Mouse (Mus musculus) 3T3-L1 (cell line): ENCODE results near the gene Pcdh8.

Experiments
- DNase-seq: peaks from one replicate; pipeline ENCODE4 v3.0.0-alpha.2; 2015; ENCODE audit warnings: low read depth, low spot score

Gene Pcdh8

GRCm38 (mm10) chr14:79754157-79754556 lies 17.0 kb downstream of the Pcdh8 start:
- DNase-seq: no peak

DNA sequence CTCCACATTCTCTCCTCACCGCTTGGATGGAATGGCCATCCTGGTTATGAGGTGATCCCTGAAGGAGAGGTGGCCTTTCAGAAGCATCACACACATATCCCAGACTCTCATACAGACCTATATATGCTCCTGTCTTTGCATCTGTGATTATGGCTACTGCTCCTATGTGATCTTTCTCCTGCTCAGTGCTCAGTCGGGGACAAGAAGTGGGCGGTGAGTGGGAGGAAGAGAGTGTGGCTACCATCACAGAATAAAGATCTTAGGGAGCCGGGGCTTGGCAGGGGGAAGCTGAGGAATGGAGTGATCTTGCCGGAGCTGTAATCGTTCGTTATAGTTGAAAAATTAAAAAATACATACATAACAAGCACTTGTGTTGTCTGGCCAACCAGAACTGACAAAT lies 17.4 kb downstream of the Pcdh8 start:
- DNase-seq: no peak

DNA sequence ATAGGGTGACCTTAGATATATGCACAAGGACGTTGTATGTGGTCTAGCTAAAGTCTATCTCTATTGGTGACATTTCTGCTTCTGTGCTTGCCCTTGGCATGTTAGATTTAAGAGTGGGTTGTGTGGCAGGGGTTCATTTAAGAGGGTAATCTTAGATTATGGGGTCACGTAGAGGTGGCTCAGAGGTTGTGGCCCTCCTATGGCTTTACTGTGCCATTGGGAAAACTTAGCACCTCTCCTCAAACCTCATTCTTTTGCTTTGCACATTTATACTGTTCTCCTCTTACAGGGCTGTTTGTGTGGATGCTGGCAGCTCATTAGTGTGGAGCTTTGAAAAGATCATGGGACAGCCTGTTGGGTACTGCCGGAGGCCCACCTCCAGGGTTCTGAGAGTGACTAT lies 30.6 kb downstream of the Pcdh8 start:
- no peak for DNase-seq

DNA sequence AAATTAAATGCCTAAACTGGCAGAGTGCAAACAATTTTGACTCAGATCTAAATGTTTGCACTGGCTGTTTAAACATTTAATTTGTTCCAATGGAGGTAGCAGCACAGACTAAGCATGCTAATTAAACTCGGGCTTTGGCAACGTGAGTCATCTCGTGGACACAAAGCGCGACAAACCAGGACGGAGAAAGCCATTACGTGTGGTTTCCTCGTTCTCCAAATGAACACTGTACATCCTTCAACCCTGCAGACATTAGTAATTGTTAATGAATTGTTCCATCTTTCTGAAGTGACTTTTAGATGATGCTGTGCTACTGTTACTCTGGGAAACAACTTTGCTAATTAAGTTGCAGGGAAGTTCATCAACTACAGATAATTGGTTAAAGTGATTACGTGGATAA lies 32.7 kb downstream of the Pcdh8 start:
- no peak for DNase-seq

DNA sequence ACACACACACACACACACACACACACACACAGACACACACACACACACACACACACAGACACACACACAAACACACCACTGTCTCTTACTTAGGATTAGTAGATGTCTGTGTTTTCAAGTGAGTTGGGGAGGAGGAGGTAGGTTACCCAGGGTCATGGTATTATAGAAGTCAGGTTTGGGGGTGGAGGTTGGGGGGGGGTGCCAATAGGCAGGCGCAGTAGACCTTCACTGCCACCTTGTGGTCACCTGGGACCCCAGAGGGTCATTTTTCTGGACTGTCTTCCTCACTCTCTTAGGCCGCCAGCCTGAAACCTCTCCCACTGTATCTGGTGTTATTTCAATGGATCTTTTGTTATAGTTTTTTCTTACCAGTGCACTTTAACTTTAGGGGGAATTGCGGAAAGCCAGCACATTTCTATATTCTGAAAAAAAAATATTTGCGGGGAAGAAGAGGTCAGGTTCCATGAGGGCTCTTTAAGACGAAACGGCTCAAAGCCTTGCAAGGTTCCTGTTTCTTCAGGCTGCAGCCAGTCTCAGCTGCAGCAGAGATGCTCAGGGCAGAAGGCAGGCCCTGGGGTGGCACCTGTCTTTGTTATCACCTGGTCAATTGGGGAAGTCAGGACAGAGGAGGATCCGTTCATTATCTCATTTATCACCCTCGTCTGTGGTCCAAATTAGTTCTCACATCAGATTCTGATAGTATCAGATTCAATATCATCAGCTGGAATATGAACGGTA lies 33.3 kb downstream of the Pcdh8 start:
- DNase-seq: peak; percentile 2

DNA sequence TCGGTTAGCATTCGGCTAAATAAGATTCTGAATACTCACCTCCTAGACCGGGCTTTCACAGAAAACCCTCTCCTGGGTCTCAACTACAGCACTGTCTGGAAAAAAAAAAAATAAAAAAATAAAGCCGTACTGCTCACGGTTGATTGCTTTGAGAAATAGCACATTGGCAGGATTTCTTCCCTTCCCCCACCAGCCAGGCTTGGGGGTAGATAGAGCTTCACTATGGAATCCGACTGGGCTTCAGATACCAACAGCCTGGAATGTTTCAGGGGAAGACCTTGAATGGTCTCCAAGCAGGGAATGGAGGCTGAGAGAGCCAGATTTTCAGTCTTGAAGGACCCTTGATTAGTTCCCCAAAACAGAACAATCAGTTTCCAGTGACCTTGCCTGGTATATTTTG lies 34.3 kb downstream of the Pcdh8 start:
- no peak for DNase-seq

DNA sequence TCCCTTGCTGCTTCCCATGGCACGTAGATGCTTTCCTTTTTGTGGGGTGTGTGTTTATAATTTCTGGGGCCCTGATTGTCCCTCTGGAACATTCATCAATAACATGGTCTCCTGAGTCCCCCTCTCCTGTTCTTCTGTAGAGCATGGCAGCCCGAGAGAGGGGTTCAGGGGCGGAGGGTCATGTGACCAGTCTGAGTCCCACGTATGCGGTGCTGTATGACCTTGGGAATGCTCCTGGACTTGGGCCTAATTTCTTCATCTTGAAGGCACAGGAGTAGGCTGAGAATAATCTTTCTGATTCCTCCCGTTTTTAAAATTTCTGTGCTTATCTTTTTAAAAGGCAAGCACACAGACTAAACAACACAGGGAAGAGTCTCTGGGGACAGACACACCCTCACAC lies 37.6 kb downstream of the Pcdh8 start:
- DNase-seq: no peak

GRCm38 (mm10) chr14:79728811-79729210 lies 42.3 kb downstream of the Pcdh8 start:
- DNase-seq: no peak

- no peak for DNase-seq
These were observed 47.0 kb downstream of the Pcdh8 start for GRCm38 (mm10) chr14:79724002-79724681.

- no peak for DNase-seq
These were observed 48.9 kb downstream of the Pcdh8 start for GRCm38 (mm10) chr14:79722228-79722627.
